Mouse (Mus musculus) adrenal gland, adult (tissue): Measurements from ENCODE around the gene Kmt5b.
A peak's percentile ranks its signal among the peaks of the same experiment; 100 is the strongest.

Experiments used
- DNase-seq, 2 experiments: peaks; one replicate each; pipeline ENCODE4 v3.0.0; 2022 to 2023; ENCODE audit warnings: low spot score in 1 of 2; ENCODE audit not compliant: inconsistent age in 2 of 2

The Kmt5b gene

DNA sequence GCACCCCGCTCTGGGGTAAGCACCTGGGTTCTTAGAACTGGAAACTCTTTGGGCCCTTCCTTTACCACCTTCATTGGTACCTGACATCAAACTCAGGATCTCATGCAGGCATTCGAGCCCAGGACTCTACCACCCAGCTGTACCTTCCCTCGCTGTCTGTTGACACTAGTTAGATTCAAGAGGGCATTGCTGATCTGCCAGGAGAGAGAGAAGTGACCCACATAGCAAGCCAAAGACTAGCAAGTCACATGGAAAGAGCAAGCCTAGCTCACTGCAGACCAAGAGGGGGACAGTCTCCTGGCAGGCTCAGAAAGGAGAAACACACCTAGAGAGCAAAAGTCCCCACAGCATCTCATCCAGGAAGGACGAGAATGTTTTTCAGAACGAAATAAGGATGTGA lies 73.5 kb downstream of the Kmt5b start:
- no peak for DNase-seq

- peak in 1 of 2 experiments; percentile 85 for DNase-seq
Observed at GRCm38 (mm10) chr19:3842359-3843148, 75.3 kb downstream of the Kmt5b start.

DNA sequence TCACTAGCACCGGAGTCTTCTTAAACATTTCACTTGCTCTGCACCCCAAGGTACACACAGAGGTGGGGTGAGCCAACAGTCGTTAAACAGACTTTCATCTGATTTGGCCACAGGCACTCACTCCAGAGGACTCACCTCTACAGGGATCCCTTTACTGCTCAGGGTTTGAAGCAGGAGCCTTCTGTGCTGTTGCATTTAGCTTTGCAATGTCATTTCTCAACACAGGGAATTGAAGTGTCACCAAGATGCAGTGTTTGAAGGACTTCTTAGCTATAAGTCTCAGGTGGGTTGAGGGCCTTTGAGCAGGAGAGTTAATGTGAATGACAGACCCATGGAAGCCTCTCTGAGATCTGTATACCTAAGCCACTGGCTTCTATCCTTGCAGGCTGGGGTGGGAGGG lies 76.4 kb downstream of the Kmt5b start:
- DNase-seq: peak in 1 of 2 experiments; percentile 58

- DNase-seq: no peak
Observed at GRCm38 (mm10) chr19:3844836-3845235, 77.6 kb downstream of the Kmt5b start.

- DNase-seq: no peak
Observed at GRCm38 (mm10) chr19:3845339-3845738, 78.1 kb downstream of the Kmt5b start.

GRCm38 (mm10) chr19:3845803-3846406 lies 78.7 kb downstream of the Kmt5b start:
- peak; percentile 79 to 81 for DNase-seq

DNA sequence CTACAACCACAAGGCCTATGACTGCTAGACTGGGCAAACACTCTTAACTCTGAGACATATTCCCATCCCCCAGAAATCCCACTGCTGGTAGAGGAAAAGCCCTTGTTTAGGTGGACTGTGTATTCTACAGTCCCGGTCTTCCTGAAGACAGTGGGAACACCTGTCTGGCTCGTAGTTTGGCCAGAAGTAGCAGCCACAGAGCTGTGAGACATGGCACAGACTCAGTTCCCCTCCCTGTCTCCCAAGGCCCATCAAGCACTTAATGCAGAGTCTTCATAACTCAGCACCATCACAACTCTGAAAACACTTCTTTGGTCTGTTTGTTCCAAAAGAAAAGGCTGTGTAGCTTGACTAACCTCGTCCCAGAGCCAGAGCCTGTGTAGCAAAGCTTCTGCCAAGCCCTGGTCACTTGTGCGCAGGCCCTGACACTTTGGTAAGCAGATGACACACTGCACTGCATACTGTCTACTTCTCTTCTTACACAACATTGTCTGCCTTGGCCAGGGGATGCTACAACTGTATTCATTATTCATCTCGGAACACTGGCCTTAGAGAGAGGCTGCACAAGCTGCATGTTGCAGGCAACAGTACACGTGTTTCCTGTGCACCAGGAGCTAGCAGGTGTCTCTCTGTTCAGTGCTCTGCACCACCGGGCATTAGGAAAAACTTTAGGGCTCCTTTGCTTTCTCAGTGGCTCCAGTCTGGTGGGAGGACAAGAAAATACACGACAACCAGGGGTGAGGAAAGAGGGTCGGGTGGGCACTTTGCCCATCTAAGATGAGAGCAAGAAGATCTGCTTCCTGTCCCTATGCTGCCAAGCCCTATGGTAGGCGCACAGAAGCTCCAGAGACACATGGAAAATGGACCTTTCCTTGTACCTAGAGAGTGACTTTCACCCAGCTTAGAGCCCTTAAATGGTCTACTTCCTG lies 79.7 kb downstream of the Kmt5b start:
- peak; percentile 49 to 82 for DNase-seq

- peak; percentile 55 to 80 for DNase-seq
Observed at GRCm38 (mm10) chr19:3847711-3848110, 80.5 kb downstream of the Kmt5b start.

DNA sequence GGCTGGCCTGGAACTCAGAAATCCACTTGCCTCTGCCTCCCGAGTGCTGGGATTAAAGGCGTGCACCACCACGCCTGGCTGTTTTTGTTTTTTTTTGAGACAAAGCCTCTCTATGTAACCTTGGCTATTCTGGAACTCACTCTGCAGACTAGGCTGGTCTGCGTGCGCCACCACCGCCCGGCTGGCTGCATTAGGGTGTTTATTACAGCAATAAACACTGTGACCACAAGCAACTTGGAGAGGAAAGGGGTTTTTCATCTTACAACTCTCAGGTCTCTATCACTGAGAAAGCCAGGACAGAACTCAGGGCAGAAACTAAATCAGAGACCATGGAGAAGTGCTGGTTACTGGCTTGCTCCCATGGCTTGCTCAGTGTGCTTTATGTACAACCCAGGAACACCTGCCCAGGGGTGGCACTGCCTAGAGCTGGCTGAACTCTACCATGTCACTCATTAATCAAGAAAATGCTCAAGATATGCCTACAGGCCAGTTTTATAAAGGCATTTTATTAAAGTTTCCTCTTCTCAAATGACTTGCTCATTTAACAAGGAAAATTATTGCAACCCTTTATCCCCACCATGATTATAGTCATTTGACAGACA lies 81.1 kb downstream of the Kmt5b start:
- DNase-seq: peak in 1 of 2 experiments; percentile 67

- peak in 1 of 2 experiments; percentile 50 for DNase-seq
Observed at GRCm38 (mm10) chr19:3849251-3849650, 82.0 kb downstream of the Kmt5b start.

GRCm38 (mm10) chr19:3850076-3850475 lies 82.9 kb downstream of the Kmt5b start:
- DNase-seq: peak; percentile 66 to 84

DNA sequence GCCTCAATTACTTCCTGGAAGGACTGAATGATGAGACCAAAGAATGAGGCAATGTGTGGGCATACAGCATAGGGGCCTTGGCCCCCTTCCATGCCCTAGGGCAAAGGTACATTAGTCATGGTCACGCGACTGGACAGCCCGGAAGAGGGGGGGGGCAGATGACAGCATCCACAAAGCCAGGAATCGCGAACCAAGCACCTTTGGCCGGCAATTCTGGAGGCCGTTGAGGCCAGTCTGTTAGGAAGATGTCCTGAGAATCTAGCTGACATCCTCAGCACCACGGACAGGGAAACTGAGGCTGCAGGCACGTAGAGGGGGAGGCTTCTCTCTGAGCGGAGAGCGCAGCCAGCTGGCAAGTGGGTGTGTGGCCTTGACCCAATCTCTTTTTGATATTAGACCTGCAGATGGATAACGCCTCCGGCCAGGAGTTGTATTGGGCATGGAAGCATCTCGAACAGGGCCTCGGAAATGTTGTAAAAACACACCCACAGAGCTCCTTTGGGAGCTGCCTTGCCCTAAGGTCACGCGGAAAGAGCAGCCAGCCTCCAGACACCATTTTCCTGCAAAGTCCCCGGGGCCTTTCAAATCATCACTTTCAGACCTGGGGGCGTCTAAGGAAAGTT lies 83.7 kb downstream of the Kmt5b start:
- DNase-seq: peak; percentile 86 to 94

DNA sequence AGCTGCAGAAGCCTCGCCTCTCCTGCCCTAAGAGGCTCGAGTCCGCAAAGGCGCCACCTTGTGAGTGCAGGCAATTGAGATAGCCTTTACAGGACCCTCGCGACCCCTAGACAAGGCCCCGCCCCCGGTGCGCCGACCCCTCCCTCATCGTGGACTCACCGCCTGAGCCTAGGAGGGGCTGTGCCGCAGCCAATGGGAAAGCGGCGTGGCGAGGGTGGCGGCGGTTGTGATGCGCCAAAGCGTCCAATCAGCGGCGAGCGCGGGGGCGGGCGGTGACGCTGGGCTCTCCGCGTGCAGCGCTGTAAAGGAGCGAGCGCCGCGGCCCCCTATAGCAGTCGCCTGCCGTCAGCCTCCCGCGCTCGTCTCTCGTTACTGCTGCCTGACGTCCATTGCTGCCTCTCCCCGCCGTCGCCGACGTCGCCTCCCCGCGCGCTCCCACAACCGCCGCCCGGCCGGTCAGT lies 84.3 kb downstream of the Kmt5b start, which contains the start of gene Chka:
Gene Chka (plus strand): TSS at position 272 of the 461 bp plus-strand sequence.
- DNase-seq: peak; percentile 98

DNA sequence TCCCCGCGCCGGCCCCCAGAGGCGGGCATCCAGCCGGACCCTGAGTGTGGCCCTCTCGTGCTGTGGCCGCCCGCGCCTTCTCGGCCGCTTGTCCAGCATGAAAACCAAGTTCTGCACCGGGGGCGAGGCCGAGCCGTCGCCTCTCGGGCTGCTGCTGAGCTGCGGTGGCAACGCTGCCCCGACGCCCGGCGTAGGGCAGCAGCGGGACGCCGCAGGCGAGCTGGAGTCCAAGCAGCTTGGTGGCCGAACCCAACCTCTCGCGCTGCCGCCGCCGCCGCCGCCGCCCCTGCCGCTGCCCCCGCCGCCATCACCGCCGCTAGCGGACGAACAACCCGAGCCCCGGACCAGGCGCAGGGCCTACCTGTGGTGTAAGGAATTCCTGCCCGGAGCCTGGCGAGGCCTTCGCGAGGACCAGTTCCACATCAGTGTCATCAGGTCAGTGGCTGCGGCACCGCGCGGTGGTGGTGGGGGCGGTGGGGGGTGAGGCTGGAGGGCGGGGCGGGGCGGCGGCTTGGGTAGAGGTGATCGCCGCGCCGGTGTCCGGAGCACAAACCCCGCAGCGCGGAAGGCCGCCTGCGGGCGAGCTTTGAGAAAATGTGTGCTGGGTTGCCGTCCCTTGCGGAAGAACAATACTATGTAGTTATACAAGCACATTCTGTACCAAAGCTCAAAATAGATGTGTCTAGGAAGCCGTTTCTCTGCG lies 84.9 kb downstream of the Kmt5b start:
- DNase-seq: peak; percentile 76 to 88

DNA sequence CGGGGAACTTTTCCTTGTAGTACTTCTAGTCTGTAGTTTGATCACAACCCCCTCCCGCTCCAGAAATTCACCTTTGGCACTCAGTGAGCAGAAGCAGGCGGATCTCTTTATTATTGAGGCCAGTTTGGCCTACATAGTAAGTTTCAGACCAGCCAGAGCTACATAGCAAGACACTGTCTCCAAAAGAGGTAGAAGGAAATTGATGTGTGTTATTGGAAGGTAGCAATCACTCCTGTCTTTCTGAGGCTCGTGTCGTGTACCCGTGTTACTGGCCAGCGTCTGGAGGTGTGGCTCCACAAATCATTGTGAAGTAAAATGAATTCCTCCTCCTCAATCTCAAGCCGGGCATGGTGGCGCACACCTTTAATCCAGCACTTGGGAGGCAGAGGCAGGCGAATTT lies 85.9 kb downstream of the Kmt5b start:
- no peak for DNase-seq

DNA sequence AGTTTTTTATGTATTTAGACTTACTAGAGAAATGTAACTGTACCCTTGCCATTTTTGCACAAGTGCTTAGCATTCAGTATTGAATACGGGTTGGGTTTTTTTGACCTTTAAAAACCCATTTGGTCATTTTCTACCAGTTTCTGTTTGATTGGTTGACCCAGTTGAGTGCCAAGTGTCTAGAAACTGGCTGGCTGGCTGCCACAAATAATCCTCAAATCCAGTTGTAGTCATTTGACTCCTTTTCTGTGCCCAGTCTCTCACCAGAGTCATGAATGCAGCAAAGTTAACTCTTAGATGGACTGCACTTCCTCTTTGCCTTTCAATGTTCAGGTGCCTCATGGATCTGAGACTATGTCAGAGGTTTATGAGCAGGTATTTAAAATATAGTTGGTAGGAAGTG lies 86.7 kb downstream of the Kmt5b start:
- peak in 1 of 2 experiments; percentile 87 for DNase-seq

DNA sequence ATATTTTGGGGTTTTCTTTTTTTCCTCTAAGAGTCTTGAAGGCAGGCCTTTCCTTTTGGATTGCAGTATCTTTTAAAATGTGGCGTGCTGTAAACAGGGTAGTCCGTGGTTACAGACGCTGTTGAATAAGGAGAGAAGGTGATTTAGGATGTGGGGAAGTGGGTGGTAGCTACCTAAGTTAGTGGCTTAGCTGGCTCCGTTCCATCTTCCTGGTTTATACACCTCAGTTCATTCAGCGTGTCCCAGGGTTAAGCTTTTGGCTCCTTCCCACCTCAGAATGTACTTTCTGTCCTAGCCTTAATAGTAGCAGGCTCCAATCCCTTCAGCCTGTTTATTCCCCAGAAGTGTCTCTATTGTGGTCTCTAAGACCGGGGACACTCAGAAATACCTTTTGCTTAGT lies 87.9 kb downstream of the Kmt5b start:
- DNase-seq: peak in 1 of 2 experiments; percentile 61

DNA sequence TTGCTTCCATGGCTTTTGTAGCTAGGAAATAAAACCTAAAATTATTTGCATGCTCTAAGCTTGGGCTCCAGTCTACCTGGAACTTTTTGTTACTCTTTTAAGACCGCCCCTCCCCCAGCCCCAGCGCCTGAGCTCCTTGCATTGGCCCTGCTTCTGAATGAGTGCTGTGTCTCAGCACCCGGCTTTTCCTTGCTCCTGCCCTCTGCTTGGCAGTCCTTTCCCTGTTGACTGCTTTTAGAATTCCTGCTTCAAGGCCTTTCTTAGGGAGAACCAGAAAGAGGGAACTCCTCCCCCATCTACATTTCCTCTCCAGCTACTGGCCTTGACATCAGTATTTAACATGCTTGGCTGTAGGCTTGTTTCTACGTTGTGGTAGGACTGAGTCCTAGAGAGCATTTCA lies 88.4 kb downstream of the Kmt5b start:
- DNase-seq: peak; percentile 60 to 80

- no peak for DNase-seq
Observed at GRCm38 (mm10) chr19:3857220-3857619, 90.0 kb downstream of the Kmt5b start.

DNA sequence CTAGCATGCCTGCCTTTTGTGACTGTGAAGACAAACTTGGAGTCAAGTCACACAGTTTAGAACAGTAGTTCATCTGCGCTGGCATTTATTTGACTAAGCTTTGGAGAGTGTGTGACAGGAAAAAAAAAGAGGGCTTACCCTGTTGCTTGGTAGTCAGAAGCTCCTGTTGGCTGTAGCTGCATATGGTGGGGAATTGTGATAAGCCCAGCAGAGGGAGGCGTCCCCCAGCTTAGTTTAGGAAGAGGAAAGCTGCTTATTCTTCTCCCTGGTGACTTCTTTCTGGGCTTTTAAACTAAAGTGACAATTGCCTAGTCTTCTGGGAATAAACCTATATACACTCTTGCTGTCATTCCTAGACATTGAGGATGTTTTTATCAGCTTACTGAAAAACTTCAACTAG lies 95.5 kb downstream of the Kmt5b start:
- no peak for DNase-seq
